Mouse (Mus musculus) olfactory bulb, adult 2 months (tissue): ENCODE results near the gene Mmgt1. TPM values are rescaled to one million over a fixed set of nuclear protein-coding genes. Genes with fewer than 3 reads are reported as not detected.

Experiments
- H3K27ac ChIP-seq: fragments of 200-500 bp; 2 replicates; pipeline ENCODE4 v1.5.1; 2012; ENCODE audit warnings: low read depth, low read length; ENCODE audit not compliant: insufficient read depth
- H3K4me1 ChIP-seq: fragments of 200-500 bp; 2 replicates; pipeline ENCODE4 v1.6.1; 2012; ENCODE audit warnings: low read length; ENCODE audit not compliant: control insufficient read depth, insufficient read depth
- H3K4me3 ChIP-seq: fragments of 200-500 bp; 2 replicates; pipeline ENCODE4 v1.5.1; 2012; ENCODE audit warnings: mild to moderate bottlenecking, low read depth, low read length, moderate library complexity; ENCODE audit not compliant: insufficient read depth
- CTCF ChIP-seq: fragments of 200-500 bp; IDR thresholded peaks from 2 replicates; pipeline ENCODE4 v1.5.1; 2012; ENCODE audit warnings: low read depth, mild to moderate bottlenecking, low read length, moderate library complexity; ENCODE audit not compliant: insufficient read depth
- POLR2A ChIP-seq: fragments of 200-500 bp; IDR thresholded peaks from 2 replicates; pipeline ENCODE4 v1.6.1; 2012; ENCODE audit warnings: mild to moderate bottlenecking, low read depth, low read length, moderate library complexity; ENCODE audit not compliant: insufficient read depth
- WGBS: fragments of 180-500 bp; shearing (Covaris S2); methylation state at CpG from one replicate; pipeline ENCODE4 v1.1.7; 2018; 5-methylcytosine and 5-hydroxymethylcytosine counted together
- polyA plus RNA-seq: library from polyadenylated mRNA; stranded (reverse); fragments of >200 nt; gene quantifications from 2 replicates; pipeline ENCODE4 v1.2.4, GENCODE M21; 2012; ENCODE audit warnings: low replicate concordance; ENCODE audit not compliant: missing spikeins, insufficient read depth, insufficient read length

Gene Mmgt1
- polyA plus RNA-seq: not detected in 2 replicates

- peak within 1 kb of the TSS; percentile 83 for H3K4me3 ChIP-seq
- 20% methylated on average over 44 of the region's 44 CpGs for WGBS
- TF ChIP-seq CTCF (no peak), POLR2A (peak; percentile 39; the same call in 1 of the 2 replicates)
- H3K4me1 ChIP-seq: no peaks in the 10 kb centered on the region
- 0 out of 2 replicates have a peak within 1 kb of the TSS, but pooled peaks have one; percentile 29 for H3K27ac ChIP-seq
Measured at GRCm38 (mm10) chrX:56597887-56598640, at the start of gene Mmgt1. Gene Mmgt1, minus strand, starts transcription at chrX:56598069.

GRCm38 (mm10) chrX:56640066-56640465, 42.2 kb upstream of the Mmgt1 start:
- H3K4me1 ChIP-seq: no peaks in the 10 kb centered on the region
- TF ChIP-seq POLR2A: no peak
- no peak for TF ChIP-seq CTCF
- 12% methylated on average over 1 of the region's 1 CpGs for WGBS
- no peak overlapping the region for H3K27ac ChIP-seq
- H3K4me3 ChIP-seq: no peak overlapping the region

- H3K27ac ChIP-seq: no peak overlapping the region
- 83% methylated on average over 5 of the region's 5 CpGs for WGBS
- TF ChIP-seq CTCF (no peak), POLR2A (no peak)
- H3K4me1 ChIP-seq: no peaks in the 10 kb centered on the region
- H3K4me3 ChIP-seq: no peak overlapping the region
Measured at GRCm38 (mm10) chrX:56636185-56636584, 38.3 kb upstream of the Mmgt1 start.

GRCm38 (mm10) chrX:56615236-56615635, 17.4 kb upstream of the Mmgt1 start:
- H3K4me1 ChIP-seq: peaks cover 3% of the 10 kb centered on the region; the same call in 1 of the 2 replicates
- TF ChIP-seq CTCF: no peak
- no peak for TF ChIP-seq POLR2A
- no peak overlapping the region for H3K27ac ChIP-seq
- WGBS: 91% methylated on average over 2 of the region's 2 CpGs
- H3K4me3 ChIP-seq: no peak overlapping the region

- TF ChIP-seq POLR2A: no peak
- no peak for TF ChIP-seq CTCF
- H3K4me1 ChIP-seq: peaks cover 3% of the 10 kb centered on the region; the same call in 1 of the 2 replicates
- 0 out of 2 replicates have a peak overlapping the region, but pooled peaks have one; percentile 55 for H3K27ac ChIP-seq
- WGBS: 16% methylated on average over 13 of the region's 13 CpGs
- peak overlapping the region; percentile 73 for H3K4me3 ChIP-seq
Measured at GRCm38 (mm10) chrX:56610318-56610694, 12.4 kb upstream of the Mmgt1 start.

- H3K4me1 ChIP-seq: peaks cover 3% of the 10 kb centered on the region; the same call in 1 of the 2 replicates
- peak within 1 kb of the TSS; percentile 73 for H3K4me3 ChIP-seq
- 13% methylated on average over 50 of the region's 50 CpGs for WGBS
- H3K27ac ChIP-seq: peak within 1 kb of the TSS; percentile 55; the same call in 1 of the 2 replicates
- TF ChIP-seq POLR2A: no peak
Measured at GRCm38 (mm10) chrX:56609623-56610317, 11.9 kb upstream of the Mmgt1 start, which contains the start of gene Slc9a6. Gene Slc9a6, plus strand, starts transcription at chrX:56609757.

- WGBS: 19% methylated on average over 7 of the region's 7 CpGs
- Histone ChIP-seq H3K4me1 (peaks cover 3% of the 10 kb centered on the region; the same call in 1 of the 2 replicates), H3K4me3 (peak overlapping the region; percentile 73), H3K27ac (no peak overlapping the region)
- TF ChIP-seq POLR2A (no peak), CTCF (no peak)
Measured at GRCm38 (mm10) chrX:56609285-56609622, 11.4 kb upstream of the Mmgt1 start.

- no peak overlapping the region for H3K4me3 ChIP-seq
- H3K4me1 ChIP-seq: no peaks in the 10 kb centered on the region
- no peak for TF ChIP-seq CTCF
- TF ChIP-seq POLR2A: no peak
- 87% methylated on average over 7 of the region's 7 CpGs for WGBS
- H3K27ac ChIP-seq: no peak overlapping the region
Measured at GRCm38 (mm10) chrX:56607032-56607710, 9.3 kb upstream of the Mmgt1 start.
